Mouse (Mus musculus) liver, embryonic 11.5 days (tissue): ENCODE data around the gene Zfp683. TPM values are rescaled to one million over a fixed set of nuclear protein-coding genes. Genes with fewer than 3 reads are reported as not detected.
A peak's percentile ranks its signal among the peaks of the same experiment; 100 is the strongest.

Experiments
- ATAC-seq: fragments of 200-750 bp; cut with Nextera tagmentation; replicated peaks from 2 replicates; pipeline ENCODE4 v1.8.0; 2017; ENCODE audit warnings: moderate number of reproducible peaks, mild to moderate bottlenecking, moderate TSS enrichment, moderate library complexity; ENCODE audit not compliant: low FRiP score
- DNase-seq: peaks from one replicate; pipeline ENCODE4 v3.0.0-alpha.2; 2017; ENCODE audit warnings: low spot score
- H3K27ac ChIP-seq: fragments of 300-500 bp; sonication (generic); 2 replicates; pipeline ENCODE4 v1.5.1; 2014; ENCODE audit warnings: mild to moderate bottlenecking, low read depth, low read length, control low read depth
- H3K27me3 ChIP-seq: fragments of 300-500 bp; sonication (generic); replicated peaks from 2 replicates; pipeline ENCODE4 v1.6.1; 2014; ENCODE audit warnings: low read length, mixed read lengths; ENCODE audit not compliant: control insufficient read depth, insufficient read depth
- H3K36me3 ChIP-seq: fragments of 300-500 bp; sonication (generic); 2 replicates; pipeline ENCODE4 v1.6.1; 2014; ENCODE audit warnings: mild to moderate bottlenecking, low read length, moderate library complexity, mixed read lengths; ENCODE audit not compliant: control insufficient read depth, insufficient read depth
- H3K4me1 ChIP-seq: fragments of 300-500 bp; sonication (generic); replicated peaks from 2 replicates; pipeline ENCODE4 v1.6.1; 2014; ENCODE audit warnings: low read length, mixed read lengths; ENCODE audit not compliant: control insufficient read depth, insufficient read depth
- H3K4me2 ChIP-seq: fragments of 300-500 bp; sonication (generic); 2 replicates; pipeline ENCODE4 v1.6.1; 2014; ENCODE audit warnings: mild to moderate bottlenecking, control low read depth, moderate library complexity
- H3K4me3 ChIP-seq: fragments of 300-500 bp; sonication (generic); 2 replicates; pipeline ENCODE4 v1.5.1; 2014; ENCODE audit warnings: low read depth, low read length, control low read depth
- H3K9ac ChIP-seq: fragments of 300-500 bp; sonication (generic); 2 replicates; pipeline ENCODE4 v1.6.1; 2014; ENCODE audit warnings: low read depth, low read length, control low read depth
- H3K9me3 ChIP-seq: fragments of 300-500 bp; sonication (generic); 2 replicates; pipeline ENCODE4 v1.6.1; 2016; ENCODE audit warnings: low read length, inconsistent platforms, mixed read lengths; ENCODE audit not compliant: control insufficient read depth
- WGBS: fragments of 180-500 bp; shearing (Covaris S2); extraction: QIAGEN DNeasy Blood & Tissue Kit; methylation state at CpG from one replicate; pipeline ENCODE4 v1.1.7; 2014; 5-methylcytosine and 5-hydroxymethylcytosine counted together
- polyA plus RNA-seq: library from polyadenylated mRNA; unstranded; fragments of >200 nt; fragmentation: Nextera tagmentation; extraction: Ambion mirVana; gene quantifications from 2 replicates; pipeline ENCODE4 v1.2.1, GENCODE M21; 2014

Gene Zfp683
- polyA plus RNA-seq, 1 experiment from 2014 or later = not detected

- WGBS = 3% methylated on average over 21 of the region's 21 CpGs
These were observed 49.1 kb downstream of the Zfp683 start for GRCm38 (mm10) chr4:134102742-134103119.

GRCm38 (mm10) chr4:134106105-134106504 lies 52.5 kb downstream of the Zfp683 start:
- ATAC-seq = peak; percentile 64
- no peak overlapping the region for H3K9ac ChIP-seq
- no peak for DNase-seq
- no peaks in the 10 kb centered on the region for H3K36me3 ChIP-seq
- H3K4me2 ChIP-seq = peak overlapping the region; percentile 42
- H3K9me3 ChIP-seq = no peaks in the 10 kb centered on the region
- H3K27ac ChIP-seq = peak overlapping the region; percentile 59
- WGBS = 31% methylated on average over 7 of the region's 7 CpGs
- peaks cover 26% of the 10 kb centered on the region for H3K4me1 ChIP-seq
- no peaks in the 10 kb centered on the region for H3K27me3 ChIP-seq
- H3K4me3 ChIP-seq = no peak overlapping the region

More at GRCm38 (mm10) chr4:134102742-134103119, 49.1 kb downstream of the Zfp683 start:
- Histone ChIP-seq H3K4me3 (peak overlapping the region; percentile 68), H3K27me3 (no peaks in the 10 kb centered on the region), H3K27ac (0 out of 2 replicates have a peak overlapping the region, but pooled peaks have one; percentile 17), H3K4me1 (peaks cover 14% of the 10 kb centered on the region), H3K9me3 (no peaks in the 10 kb centered on the region), H3K4me2 (peak overlapping the region; percentile 81), H3K9ac (peak overlapping the region; percentile 67), H3K36me3 (no peaks in the 10 kb centered on the region)
- DNase-seq (no peak), ATAC-seq (peak; percentile 68)

GRCm38 (mm10) chr4:134107730-134108129 lies 54.1 kb downstream of the Zfp683 start:
- ATAC-seq (no peak), DNase-seq (no peak)
- no peak overlapping the region for H3K4me3 ChIP-seq
- H3K4me1 ChIP-seq = peaks cover 39% of the 10 kb centered on the region
- H3K27ac ChIP-seq = no peak overlapping the region
- no peaks in the 10 kb centered on the region for H3K27me3 ChIP-seq
- no peak overlapping the region for H3K4me2 ChIP-seq
- no peak overlapping the region for H3K9ac ChIP-seq
- no peaks in the 10 kb centered on the region for H3K9me3 ChIP-seq
- H3K36me3 ChIP-seq = no peaks in the 10 kb centered on the region
- 84% methylated on average over 7 of the region's 7 CpGs for WGBS

- 51% methylated on average over 5 of the region's 5 CpGs for WGBS
- no peak overlapping the region for H3K4me2 ChIP-seq
- H3K36me3 ChIP-seq = no peaks in the 10 kb centered on the region
- H3K9me3 ChIP-seq = no peaks in the 10 kb centered on the region
- no peak for DNase-seq
- no peak for ATAC-seq
- H3K27ac ChIP-seq = no peak overlapping the region
- peaks cover 42% of the 10 kb centered on the region for H3K4me1 ChIP-seq
- H3K4me3 ChIP-seq = no peak overlapping the region
- H3K27me3 ChIP-seq = no peaks in the 10 kb centered on the region
- no peak overlapping the region for H3K9ac ChIP-seq
These were observed 54.6 kb downstream of the Zfp683 start for GRCm38 (mm10) chr4:134108196-134108595.

Other genes starting within 250 kb of the Zfp683 start
- gene Rps6ka1, start 166.0 kb upstream of the Zfp683 start, polyA plus RNA-seq = 66.5 and 74.7 TPM in 2 replicates
- gene Hmgn2, start 85.2 kb upstream of the Zfp683 start, polyA plus RNA-seq = 1,890 and 1,897 TPM in 2 replicates
- 30.9 and 39.0 TPM in 2 replicates for gene Dhdds, start 52.9 kb upstream of the Zfp683 start, polyA plus RNA-seq
- 5.8 TPM in 2 replicates for gene Lin28a, start 35.0 kb upstream of the Zfp683 start, polyA plus RNA-seq
- 1.2 and 1.7 TPM in 2 replicates for gene Crybg2, start 7.0 kb downstream of the Zfp683 start, polyA plus RNA-seq
- gene Cd52, start 41.2 kb downstream of the Zfp683 start, polyA plus RNA-seq = 16.4 TPM in 2 replicates
- 5.6 and 7.0 TPM in 2 replicates for gene Ubxn11, start 48.7 kb downstream of the Zfp683 start, polyA plus RNA-seq
- gene Sh3bgrl3, start 75.0 kb downstream of the Zfp683 start, polyA plus RNA-seq = 257 and 281 TPM in 2 replicates
- gene Cep85, start 133.3 kb downstream of the Zfp683 start, polyA plus RNA-seq = 42.9 and 44.2 TPM in 2 replicates
- not detected in 2 replicates for gene Gm7534, start 149.2 kb downstream of the Zfp683 start, polyA plus RNA-seq
- not detected in 2 replicates for gene Catsper4, start 173.5 kb downstream of the Zfp683 start, polyA plus RNA-seq
- 0.26 and 0.51 TPM in 2 replicates for gene Cnksr1, start 184.6 kb downstream of the Zfp683 start, polyA plus RNA-seq
- 0.39 and 0.52 TPM in 2 replicates for gene E130218I03Rik, start 189.8 kb downstream of the Zfp683 start, polyA plus RNA-seq
- 17.6 and 22.4 TPM in 2 replicates for gene Zfp593, start 191.8 kb downstream of the Zfp683 start, polyA plus RNA-seq
- not detected in 2 replicates for gene Gm30191, start 193.1 kb downstream of the Zfp683 start, polyA plus RNA-seq
- gene Grrp1, start 200.3 kb downstream of the Zfp683 start, polyA plus RNA-seq = 2.5 and 3.8 TPM in 2 replicates
- gene Pdik1l, start 234.1 kb downstream of the Zfp683 start, polyA plus RNA-seq = 19.3 and 20.0 TPM in 2 replicates